Mouse (Mus musculus) intestine, embryonic 14.5 days (tissue): Measurements from ENCODE around the gene Nfib. TPM values are rescaled to one million over a fixed set of nuclear protein-coding genes. Genes with fewer than 3 reads are reported as not detected.

Experiments used
- ATAC-seq: fragments of 200-750 bp; cut with Nextera tagmentation; replicated peaks from 2 replicates; pipeline ENCODE4 v1.8.0; 2017; ENCODE audit warnings: low read depth, moderate number of reproducible peaks, moderate TSS enrichment, moderate library complexity; ENCODE audit not compliant: low FRiP score, low TSS enrichment
- DNase-seq: peaks from one replicate; pipeline ENCODE4 v3.0.0-alpha.2; 2018; ENCODE audit warnings: low spot score
- H3K27ac ChIP-seq: fragments of 300-500 bp; sonication (generic); 2 replicates; pipeline ENCODE4 v1.5.1; 2014; ENCODE audit warnings: low read depth, mild to moderate bottlenecking, control low read depth
- H3K27me3 ChIP-seq: fragments of 300-500 bp; sonication (generic); replicated peaks from 2 replicates; pipeline ENCODE4 v1.6.1; 2014; ENCODE audit warnings: low read length, control low read depth; ENCODE audit not compliant: control insufficient read depth, insufficient read depth
- H3K36me3 ChIP-seq: fragments of 300-500 bp; sonication (generic); 2 replicates; pipeline ENCODE4 v1.6.1; 2014; ENCODE audit warnings: low read length, control low read depth; ENCODE audit not compliant: control insufficient read depth, insufficient read depth
- H3K4me1 ChIP-seq: fragments of 300-500 bp; sonication (generic); replicated peaks from 2 replicates; pipeline ENCODE4 v1.6.1; 2014; ENCODE audit warnings: low read length, control low read depth, mixed read lengths; ENCODE audit not compliant: control insufficient read depth, insufficient read depth
- H3K4me2 ChIP-seq: fragments of 300-500 bp; sonication (generic); 2 replicates; pipeline ENCODE4 v1.6.1; 2014; ENCODE audit warnings: low read length
- H3K4me3 ChIP-seq: fragments of 300-500 bp; sonication (generic); 2 replicates; pipeline ENCODE4 v1.5.1; 2014; ENCODE audit warnings: low read depth, low read length, control low read depth, mixed read lengths
- H3K9ac ChIP-seq: fragments of 300-500 bp; sonication (generic); 2 replicates; pipeline ENCODE4 v1.6.1; 2014; ENCODE audit warnings: mild to moderate bottlenecking, low read length
- H3K9me3 ChIP-seq: fragments of 300-500 bp; sonication (generic); 2 replicates; pipeline ENCODE4 v1.6.1; 2016; ENCODE audit warnings: low read length, control low read depth; ENCODE audit not compliant: control insufficient read depth
- WGBS: fragments of 180-500 bp; shearing (Covaris S2); extraction: QIAGEN DNeasy Blood & Tissue Kit; methylation state at CpG from one replicate; pipeline ENCODE4 v1.1.7; 2014; 5-methylcytosine and 5-hydroxymethylcytosine counted together
- polyA plus RNA-seq: library from polyadenylated mRNA; unstranded; fragments of >200 nt; fragmentation: Nextera tagmentation; extraction: Ambion mirVana; gene quantifications from 2 replicates; pipeline ENCODE4 v1.2.1, GENCODE M21; 2014

The Nfib gene
- polyA plus RNA-seq: 61.7 and 66.8 TPM in 2 replicates

GRCm38 (mm10) chr4:82704841-82705794, at the start of gene Nfib:
Gene Nfib (minus strand): TSS chr4:82705750.
- H3K36me3 ChIP-seq: no peaks in the 10 kb centered on the region
- no peak within 1 kb of the TSS for H3K9ac ChIP-seq
- H3K4me1 ChIP-seq: peaks cover 13% of the 10 kb centered on the region; the same call in 1 of the 2 replicates
- no peak within 1 kb of the TSS for H3K27ac ChIP-seq
- DNase-seq: no peak
- no peaks in the 10 kb centered on the region for H3K9me3 ChIP-seq
- ATAC-seq: no peak
- H3K27me3 ChIP-seq: no peaks in the 10 kb centered on the region
- no peak within 1 kb of the TSS for H3K4me3 ChIP-seq
- H3K4me2 ChIP-seq: no peak within 1 kb of the TSS
- 67% methylated on average over 23 of the region's 23 CpGs for WGBS

GRCm38 (mm10) chr4:82735764-82736163, 30.2 kb upstream of the Nfib start:
- DNase-seq: no peak
- no peak for ATAC-seq
- no peak overlapping the region for H3K9ac ChIP-seq
- no peak overlapping the region for H3K4me3 ChIP-seq
- H3K9me3 ChIP-seq: no peaks in the 10 kb centered on the region
- 48% methylated on average over 5 of the region's 5 CpGs for WGBS
- no peaks in the 10 kb centered on the region for H3K27me3 ChIP-seq
- H3K4me2 ChIP-seq: no peak overlapping the region
- H3K4me1 ChIP-seq: no peaks in the 10 kb centered on the region
- H3K27ac ChIP-seq: no peak overlapping the region
- H3K36me3 ChIP-seq: no peaks in the 10 kb centered on the region

- Histone ChIP-seq H3K27ac (no peak overlapping the region), H3K27me3 (no peaks in the 10 kb centered on the region), H3K4me3 (no peak overlapping the region), H3K9ac (no peak overlapping the region), H3K36me3 (no peaks in the 10 kb centered on the region), H3K9me3 (no peaks in the 10 kb centered on the region), H3K4me2 (no peak overlapping the region), H3K4me1 (no peaks in the 10 kb centered on the region)
- WGBS: 83% methylated on average over 22 of the region's 22 CpGs
- ATAC-seq: no peak
- no peak for DNase-seq
These were observed 29.4 kb upstream of the Nfib start for GRCm38 (mm10) chr4:82734765-82735481.

- H3K27me3 ChIP-seq: no peaks in the 10 kb centered on the region
- no peaks in the 10 kb centered on the region for H3K9me3 ChIP-seq
- DNase-seq (no peak), ATAC-seq (no peak)
- H3K4me1 ChIP-seq: no peaks in the 10 kb centered on the region
- no peaks in the 10 kb centered on the region for H3K36me3 ChIP-seq
- no peak overlapping the region for H3K27ac ChIP-seq
- no peak overlapping the region for H3K4me3 ChIP-seq
- 63% methylated on average over 5 of the region's 5 CpGs for WGBS
- no peak overlapping the region for H3K4me2 ChIP-seq
- no peak overlapping the region for H3K9ac ChIP-seq
These were observed 28.8 kb upstream of the Nfib start for GRCm38 (mm10) chr4:82734348-82734747.

GRCm38 (mm10) chr4:82733636-82734035, 28.1 kb upstream of the Nfib start:
- Histone ChIP-seq H3K27ac (no peak overlapping the region), H3K4me3 (no peak overlapping the region), H3K4me2 (no peak overlapping the region), H3K27me3 (no peaks in the 10 kb centered on the region), H3K9ac (no peak overlapping the region), H3K4me1 (no peaks in the 10 kb centered on the region), H3K9me3 (no peaks in the 10 kb centered on the region), H3K36me3 (no peaks in the 10 kb centered on the region)
- WGBS: 82% methylated on average over 3 of the region's 3 CpGs
- ATAC-seq: no peak
- DNase-seq: no peak

GRCm38 (mm10) chr4:82730248-82730887, 24.8 kb upstream of the Nfib start:
- WGBS: 75% methylated on average over 5 of the region's 5 CpGs

GRCm38 (mm10) chr4:82724058-82724457, 18.5 kb upstream of the Nfib start:
- H3K27me3 ChIP-seq: no peaks in the 10 kb centered on the region
- 54% methylated on average over 10 of the region's 10 CpGs for WGBS
- no peak overlapping the region for H3K27ac ChIP-seq
- no peak overlapping the region for H3K9ac ChIP-seq
- no peaks in the 10 kb centered on the region for H3K36me3 ChIP-seq
- H3K4me2 ChIP-seq: no peak overlapping the region
- H3K4me1 ChIP-seq: no peaks in the 10 kb centered on the region
- ATAC-seq (no peak), DNase-seq (no peak)
- H3K9me3 ChIP-seq: 0 out of 2 replicates have a peak, but pooled peaks cover 8% of the 10 kb centered on the region
- no peak overlapping the region for H3K4me3 ChIP-seq

More at GRCm38 (mm10) chr4:82730248-82730887, 24.8 kb upstream of the Nfib start:
- no peak overlapping the region for H3K9ac ChIP-seq
- no peaks in the 10 kb centered on the region for H3K27me3 ChIP-seq
- H3K4me1 ChIP-seq: no peaks in the 10 kb centered on the region
- no peak overlapping the region for H3K4me3 ChIP-seq
- ATAC-seq (no peak), DNase-seq (no peak)
- H3K4me2 ChIP-seq: no peak overlapping the region
- no peaks in the 10 kb centered on the region for H3K9me3 ChIP-seq
- no peak overlapping the region for H3K27ac ChIP-seq
- H3K36me3 ChIP-seq: no peaks in the 10 kb centered on the region

- 0 out of 2 replicates have a peak, but pooled peaks cover 8% of the 10 kb centered on the region for H3K9me3 ChIP-seq
- WGBS: 90% methylated on average over 8 of the region's 8 CpGs
- H3K4me1 ChIP-seq: no peaks in the 10 kb centered on the region
- ATAC-seq: no peak
- no peaks in the 10 kb centered on the region for H3K27me3 ChIP-seq
- no peak overlapping the region for H3K4me3 ChIP-seq
- H3K9ac ChIP-seq: no peak overlapping the region
- H3K4me2 ChIP-seq: no peak overlapping the region
- no peak overlapping the region for H3K27ac ChIP-seq
- no peaks in the 10 kb centered on the region for H3K36me3 ChIP-seq
- no peak for DNase-seq
These were observed 17.5 kb upstream of the Nfib start for GRCm38 (mm10) chr4:82723048-82723447.
